Mouse (Mus musculus): ENCODE results near the gene Map3k10.

Gene Map3k10

DNA sequence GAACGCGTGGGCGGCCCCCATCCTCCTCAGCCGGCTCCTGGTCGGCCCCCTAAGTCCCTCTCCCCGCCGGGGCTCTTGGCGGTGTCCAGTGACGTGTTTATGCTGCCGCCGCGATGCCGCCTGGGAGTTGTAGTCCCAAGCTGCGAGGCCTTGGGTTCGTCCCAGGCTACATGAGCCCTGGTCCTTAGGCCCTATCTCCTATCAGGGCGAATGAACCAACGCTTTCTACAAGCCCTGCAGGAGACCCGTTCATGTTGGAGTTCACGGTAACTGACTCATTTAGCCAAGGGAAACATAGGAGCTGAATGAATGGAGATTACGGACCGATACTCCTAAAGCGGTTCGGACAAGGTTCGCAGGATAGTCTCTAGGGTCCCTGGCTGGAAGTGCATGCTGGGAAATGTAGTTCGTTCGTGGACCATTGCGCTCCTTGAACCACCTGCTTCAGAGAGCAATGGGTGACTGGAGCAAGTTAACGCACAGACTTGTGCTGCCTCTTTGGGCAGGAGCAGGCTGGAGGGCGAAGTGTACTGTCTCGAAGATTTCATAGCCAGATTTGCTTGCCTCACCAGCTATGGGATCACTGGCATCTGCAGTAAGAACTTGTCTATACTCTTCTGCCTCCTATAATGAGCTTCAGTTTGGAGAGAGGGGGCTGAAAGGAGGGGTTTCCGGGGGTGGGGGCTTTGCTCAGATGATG, at the start of gene Map3k10:
Gene Map3k10, minus strand, starts transcription at position 77 of the 700 bp plus-strand sequence.
- DNase-seq (ENCODE audit: extremely low read depth, low read depth, low spot score), result peak; percentile 30

- DNase-seq (ENCODE audit: extremely low read depth, low read depth, low spot score), result no peak
Measured at GRCm38 (mm10) chr7:27721951-27722350, 47.6 kb upstream of the Map3k10 start.

DNA sequence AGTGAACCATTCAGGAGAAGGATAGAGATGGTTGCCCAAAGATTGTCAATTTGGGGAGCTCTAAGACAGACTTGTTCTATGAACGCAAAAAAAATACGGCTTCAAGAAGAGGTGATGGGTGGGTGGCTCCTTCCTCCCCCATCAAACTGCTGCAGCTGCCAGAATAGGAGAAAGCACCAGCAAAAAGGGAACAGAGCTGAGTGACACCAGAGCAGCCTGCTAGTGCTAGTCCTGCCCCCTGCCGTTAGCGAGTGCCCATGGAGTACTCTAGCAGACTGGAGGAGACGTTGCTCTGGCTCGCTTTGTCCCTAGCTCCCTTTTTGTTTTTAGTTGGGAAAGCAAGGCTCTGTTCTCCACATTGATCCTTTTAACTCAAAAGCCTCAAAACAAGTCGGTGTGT, 36.0 kb upstream of the Map3k10 start:
- no peak for DNase-seq (ENCODE audit: extremely low read depth, low read depth, low spot score)

DNA sequence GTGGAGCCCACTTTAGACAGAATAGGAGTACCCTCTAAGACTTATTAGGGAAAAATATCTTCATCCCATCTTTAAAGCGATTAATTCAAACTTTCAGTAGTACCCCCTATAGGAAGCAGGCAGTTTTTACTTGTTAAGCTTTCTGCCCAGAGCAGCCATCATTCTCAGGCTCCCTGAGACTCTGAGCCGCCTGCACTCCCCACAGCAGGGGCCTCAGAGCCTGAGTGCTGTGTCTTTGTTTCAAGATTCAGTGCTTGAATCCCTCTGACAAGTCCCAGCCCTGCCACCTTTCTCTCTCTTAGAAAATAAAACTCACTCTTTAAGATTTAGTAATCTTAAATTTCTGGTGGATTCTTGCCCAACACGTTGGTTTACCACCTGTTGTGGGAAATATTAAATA, 22.3 kb upstream of the Map3k10 start:
- DNase-seq (ENCODE audit: extremely low read depth, low read depth, low spot score), result no peak

- DNase-seq (ENCODE audit: extremely low read depth, low read depth, low spot score), result no peak
Measured at GRCm38 (mm10) chr7:27691076-27691475, 16.7 kb upstream of the Map3k10 start.

- peak; percentile 95 for DNase-seq (ENCODE audit: extremely low read depth, low read depth, low spot score)
Measured at GRCm38 (mm10) chr7:27688815-27689612, 14.6 kb upstream of the Map3k10 start, which contains the start of gene Zfp607b. Zfp607b (plus strand) TSS chr7:27689340.

GRCm38 (mm10) chr7:27688246-27688788, 13.9 kb upstream of the Map3k10 start:
- DNase-seq (ENCODE audit: extremely low read depth, low read depth, low spot score), result no peak

GRCm38 (mm10) chr7:27687836-27688235, 13.4 kb upstream of the Map3k10 start:
- no peak for DNase-seq (ENCODE audit: extremely low read depth, low read depth, low spot score)

- no peak for DNase-seq (ENCODE audit: extremely low read depth, low read depth, low spot score)
Measured at GRCm38 (mm10) chr7:27687043-27687442, 12.6 kb upstream of the Map3k10 start.

- no peak for DNase-seq (ENCODE audit: extremely low read depth, low read depth, low spot score)
Measured at GRCm38 (mm10) chr7:27685681-27686080, 11.3 kb upstream of the Map3k10 start.

- DNase-seq (ENCODE audit: extremely low read depth, low read depth, low spot score), result no peak
Measured at GRCm38 (mm10) chr7:27685220-27685619, 10.8 kb upstream of the Map3k10 start.

DNA sequence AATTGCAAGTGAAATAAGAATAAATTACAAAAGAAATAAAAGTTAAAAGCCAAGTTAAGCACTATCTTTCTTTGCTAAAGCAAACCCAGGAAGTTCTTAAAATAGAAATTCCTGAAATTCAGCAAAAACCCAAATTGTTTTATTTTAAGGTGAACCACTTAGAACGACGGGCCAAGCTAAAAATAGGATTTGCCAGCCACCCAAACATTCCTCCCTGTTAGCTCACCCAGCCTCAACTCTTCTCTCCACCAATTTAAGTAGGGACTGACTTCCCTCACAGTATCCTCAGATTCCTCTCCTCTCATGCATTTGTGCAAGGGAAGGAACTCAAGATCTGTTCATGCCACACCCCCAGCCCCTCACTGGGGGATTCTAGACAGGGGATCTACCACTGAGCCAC, 8.8 kb upstream of the Map3k10 start:
- no peak for DNase-seq (ENCODE audit: extremely low read depth, low read depth, low spot score)

GRCm38 (mm10) chr7:27675222-27675612, 819 bp upstream of the Map3k10 start:
- DNase-seq (ENCODE audit: extremely low read depth, low read depth, low spot score), result no peak

GRCm38 (mm10) chr7:27674195-27674521, 240 bp downstream of the Map3k10 start:
- DNase-seq (ENCODE audit: extremely low read depth, low read depth, low spot score), result no peak

DNA sequence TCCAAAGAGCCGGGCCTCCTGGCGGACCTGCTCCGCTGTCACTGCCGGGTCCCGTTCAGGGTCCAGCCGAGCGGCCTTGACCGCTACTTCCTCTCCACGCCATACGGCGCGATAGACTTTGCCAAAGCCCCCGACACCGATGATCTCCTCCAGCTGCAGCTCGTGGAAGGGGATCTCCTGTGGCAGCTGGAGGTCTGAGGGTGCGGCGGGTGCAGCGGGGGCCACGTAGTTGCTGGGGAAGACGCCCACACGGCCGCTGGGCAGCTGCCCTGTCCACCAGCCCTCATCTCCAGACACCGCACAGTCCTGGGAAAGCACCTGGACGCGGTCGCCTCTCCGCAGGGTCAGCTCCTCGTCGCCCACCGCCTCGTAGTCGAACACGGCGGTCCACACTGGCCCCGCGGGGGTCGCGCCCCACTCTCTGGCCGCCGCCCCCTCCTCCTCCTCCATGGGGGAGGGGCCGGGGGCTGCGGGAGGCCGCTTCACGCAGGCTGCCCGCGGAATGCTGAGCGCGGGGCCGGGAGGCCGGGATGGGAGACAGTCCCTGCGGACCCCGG, 745 bp downstream of the Map3k10 start:
- DNase-seq (ENCODE audit: extremely low read depth, low read depth, low spot score), result no peak

DNA sequence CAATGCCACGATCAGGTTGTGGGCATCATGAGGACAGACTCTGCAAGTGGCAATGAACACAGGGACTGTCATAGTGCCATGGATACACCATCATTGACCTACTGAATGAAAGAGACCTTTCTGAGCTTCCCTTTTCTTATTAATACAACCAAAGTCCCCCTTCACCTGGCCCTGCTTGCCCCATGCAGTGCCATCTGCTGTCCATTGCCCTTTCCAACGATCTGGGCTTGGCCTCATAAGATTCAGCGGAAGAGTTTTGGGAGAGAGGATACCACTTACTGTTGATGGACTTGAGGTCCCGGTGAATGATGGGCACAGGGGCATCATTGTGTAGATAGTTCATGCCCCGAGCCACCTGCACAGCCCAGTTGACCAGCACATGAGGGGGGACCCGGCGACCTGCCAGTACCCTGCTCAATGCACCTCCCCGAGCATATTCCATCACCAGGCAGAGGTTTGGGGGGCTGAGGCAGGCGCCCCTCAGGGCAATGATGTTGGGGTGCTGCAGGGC, 1.3 kb downstream of the Map3k10 start:
- DNase-seq (ENCODE audit: extremely low read depth, low read depth, low spot score), result no peak

DNA sequence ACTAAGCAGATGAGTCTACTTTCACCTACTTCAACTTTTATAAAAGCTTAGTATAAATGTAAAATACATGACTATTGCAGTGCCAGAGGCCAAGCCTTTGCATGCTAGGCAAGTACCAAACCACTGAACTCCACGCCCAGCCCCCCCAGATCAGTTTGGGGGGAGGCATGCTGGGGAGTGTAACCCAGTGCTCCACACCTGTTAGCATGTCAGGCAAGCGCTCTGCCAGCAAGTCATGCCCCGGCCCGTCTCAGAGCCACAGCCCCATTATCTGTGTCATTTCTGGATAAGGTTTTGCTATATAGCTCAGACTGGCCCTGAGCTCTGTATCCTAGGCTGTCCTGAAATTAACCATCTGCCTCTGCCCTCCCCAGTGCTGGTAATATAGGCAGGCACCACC, 12.4 kb downstream of the Map3k10 start:
- no peak for DNase-seq (ENCODE audit: extremely low read depth, low read depth, low spot score)

- no peak for DNase-seq (ENCODE audit: extremely low read depth, low read depth, low spot score)
Measured at GRCm38 (mm10) chr7:27658712-27659663, 15.4 kb downstream of the Map3k10 start.

DNA sequence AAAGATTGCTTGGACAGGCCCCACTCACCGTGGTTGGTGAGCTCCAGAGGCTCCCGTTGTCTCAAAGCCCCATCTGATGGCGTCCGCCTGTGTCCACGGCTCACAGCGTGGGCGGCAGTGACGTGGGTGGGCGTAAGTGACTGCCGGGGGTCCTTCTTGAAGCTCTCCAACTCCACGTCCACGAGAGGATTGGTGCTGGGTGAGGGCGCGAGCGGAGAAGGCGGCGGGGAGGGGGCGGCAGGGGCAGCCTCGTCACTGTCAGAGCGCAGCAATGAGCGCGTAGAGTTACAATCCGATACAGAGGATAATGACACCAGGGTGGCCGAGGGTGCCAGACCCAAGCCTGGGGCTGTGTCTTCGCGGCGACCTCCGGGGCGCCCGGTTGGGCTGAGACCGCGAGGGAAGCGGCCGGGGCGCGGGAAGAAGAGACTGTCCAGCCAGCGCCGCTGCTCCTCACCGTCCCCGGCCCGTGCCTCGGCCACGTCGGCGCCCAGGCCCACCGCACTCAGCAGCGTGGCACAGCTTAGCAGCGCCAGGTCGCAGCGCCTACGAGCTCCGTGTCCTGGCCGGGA, 16.5 kb downstream of the Map3k10 start:
- no peak for DNase-seq (ENCODE audit: extremely low read depth, low read depth, low spot score)

DNA sequence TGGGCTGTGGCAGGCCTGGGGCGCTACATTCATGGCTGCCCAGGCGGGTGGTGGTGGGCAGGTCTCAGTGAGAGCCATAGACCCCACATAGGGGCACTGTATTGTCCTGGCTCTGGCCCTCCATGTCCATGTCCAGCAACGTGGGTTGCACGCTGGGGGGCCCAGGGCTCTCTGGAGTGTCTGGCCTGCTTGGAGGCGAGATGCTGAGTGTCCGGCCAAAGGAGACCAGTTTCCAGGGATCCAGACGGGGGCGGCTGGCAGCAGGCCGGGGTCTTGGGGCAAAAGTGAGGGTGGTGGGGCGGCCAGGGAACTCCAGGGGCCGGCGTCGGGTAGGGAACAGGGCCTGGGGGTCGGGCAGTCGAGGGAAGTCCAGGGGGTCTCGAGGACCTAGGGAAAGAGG, 17.8 kb downstream of the Map3k10 start:
- DNase-seq (ENCODE audit: extremely low read depth, low read depth, low spot score), result no peak
